Mouse (Mus musculus) heart, embryonic 13.5 days (tissue): ENCODE results near the gene Col13a1. TPM values are rescaled to one million over a fixed set of nuclear protein-coding genes. Genes with fewer than 3 reads are reported as not detected.

ENCODE experiments used
- ATAC-seq: fragments of 200-750 bp; cut with Nextera tagmentation; 2 replicates; pipeline ENCODE4 v1.8.0; 2017; ENCODE audit warnings: moderate TSS enrichment; ENCODE audit not compliant: insufficient number of reproducible peaks, low FRiP score, low TSS enrichment; ENCODE audit errors: extremely low read depth
- H3K27ac ChIP-seq: fragments of 300-500 bp; sonication (generic); replicated peaks from 2 replicates; pipeline ENCODE4 v1.5.1; 2015; ENCODE audit warnings: moderate library complexity, mild to moderate bottlenecking, inconsistent platforms
- H3K27me3 ChIP-seq: fragments of 300-500 bp; sonication (generic); replicated peaks from 2 replicates; pipeline ENCODE4 v1.6.1; 2015; ENCODE audit warnings: mild to moderate bottlenecking, inconsistent platforms
- H3K36me3 ChIP-seq: fragments of 300-500 bp; sonication (generic); 2 replicates; pipeline ENCODE4 v1.6.1; 2015; ENCODE audit warnings: mild to moderate bottlenecking, inconsistent platforms
- H3K4me1 ChIP-seq: fragments of 300-500 bp; sonication (generic); 2 replicates; pipeline ENCODE4 v1.6.1; 2015; ENCODE audit warnings: inconsistent platforms
- H3K4me2 ChIP-seq: fragments of 300-500 bp; sonication (generic); 2 replicates; pipeline ENCODE4 v1.6.1; 2015; ENCODE audit warnings: inconsistent platforms, mild to moderate bottlenecking, moderate library complexity
- H3K4me3 ChIP-seq: fragments of 300-500 bp; sonication (generic); 2 replicates; pipeline ENCODE4 v1.5.1; 2015; ENCODE audit warnings: moderate library complexity, mild to moderate bottlenecking, inconsistent platforms
- H3K9ac ChIP-seq: fragments of 300-500 bp; sonication (generic); 2 replicates; pipeline ENCODE4 v1.6.1; 2015; ENCODE audit warnings: inconsistent platforms, mild to moderate bottlenecking, moderate library complexity
- H3K9me3 ChIP-seq: fragments of 300-500 bp; sonication (generic); 2 replicates; pipeline ENCODE4 v1.6.1; 2016; ENCODE audit warnings: inconsistent platforms
- WGBS: fragments of 180-500 bp; shearing (Covaris S2); methylation state at CpG from one replicate; pipeline ENCODE4 v1.1.7; 2015; ENCODE audit warnings: mixed read lengths; 5-methylcytosine and 5-hydroxymethylcytosine counted together
- polyA plus RNA-seq: library from polyadenylated mRNA; unstranded; fragments of >200 nt; fragmentation: Nextera tagmentation; extraction: Ambion mirVana; gene quantifications from 2 replicates; pipeline ENCODE4 v1.2.1, GENCODE M21; 2015

The Col13a1 gene
- polyA plus RNA-seq, 1 experiment from 2014 or later = 12.5 TPM

- Histone ChIP-seq H3K9ac (peak overlapping the region; percentile 34; the same call in 1 of the 2 replicates), H3K4me1 (peaks cover 53% of the 10 kb centered on the region), H3K4me3 (peak overlapping the region; percentile 23), H3K9me3 (no peaks in the 10 kb centered on the region), H3K27ac (peak overlapping the region; percentile 77), H3K4me2 (peak overlapping the region; percentile 61), H3K27me3 (no peaks in the 10 kb centered on the region), H3K36me3 (no peaks in the 10 kb centered on the region)
- WGBS = 5% methylated on average over 24 of the region's 24 CpGs
- peak; percentile 21 for ATAC-seq
Measured at GRCm38 (mm10) chr10:61928725-61929651, 49.9 kb downstream of the Col13a1 start.

DNA sequence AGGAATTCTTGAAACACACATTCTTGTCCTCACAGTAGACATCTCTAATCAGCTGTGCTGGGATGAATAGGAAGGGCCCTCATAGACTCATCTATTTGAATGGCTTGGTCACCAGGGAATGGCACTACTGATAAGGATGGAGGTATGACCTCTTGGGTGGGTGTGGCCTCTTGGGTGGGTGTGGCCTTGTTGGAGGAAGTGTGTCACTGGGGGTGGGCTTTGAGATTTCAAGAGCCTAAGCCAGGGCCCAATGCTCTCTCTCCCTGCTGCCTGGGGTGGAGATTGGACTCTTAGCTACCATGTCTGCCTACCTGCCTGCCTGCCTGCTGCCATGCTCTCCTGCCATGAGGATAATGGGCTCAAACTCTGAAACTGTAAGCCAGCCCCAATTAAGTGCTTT is 53.2 kb downstream of the Col13a1 start:
- Histone ChIP-seq H3K9ac (no peak overlapping the region), H3K27me3 (no peaks in the 10 kb centered on the region), H3K9me3 (no peaks in the 10 kb centered on the region), H3K4me3 (no peak overlapping the region), H3K4me2 (no peak overlapping the region), H3K36me3 (no peaks in the 10 kb centered on the region), H3K4me1 (peaks cover 63% of the 10 kb centered on the region), H3K27ac (no peak overlapping the region)
- ATAC-seq = no peak

DNA sequence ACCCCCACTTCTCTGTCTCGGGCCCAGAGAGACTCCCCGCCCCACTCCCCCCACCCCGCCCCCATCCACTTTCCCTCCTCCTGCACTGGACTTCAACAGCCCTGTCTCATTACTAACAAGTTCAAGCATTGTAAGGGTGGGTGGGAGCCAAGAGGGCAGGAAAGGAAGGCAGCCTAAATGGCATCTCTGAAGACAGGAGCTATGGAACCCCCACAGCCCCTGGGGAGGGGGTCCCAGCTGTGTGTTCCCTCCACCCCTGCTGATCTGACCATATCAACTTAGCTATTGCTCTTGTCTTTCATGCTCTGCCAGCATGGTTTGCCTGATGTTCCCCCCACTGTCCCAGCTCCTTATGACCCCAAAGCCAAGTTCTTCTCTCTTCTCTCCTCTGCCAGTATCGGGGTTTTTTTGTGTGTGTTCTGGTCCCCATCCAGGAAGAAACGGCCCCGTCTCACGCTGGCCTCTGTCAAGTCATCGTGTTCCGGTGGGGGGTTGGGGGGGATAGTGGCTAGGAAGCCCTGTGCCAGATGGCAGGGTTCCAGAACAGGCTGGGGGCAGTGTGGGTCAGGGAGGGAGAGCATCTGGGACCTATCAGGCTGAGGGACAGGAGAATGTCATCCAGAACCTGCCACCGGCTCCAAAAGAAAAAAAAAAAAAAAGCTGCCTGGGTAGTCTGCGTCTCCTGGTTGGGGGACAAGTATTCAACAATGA is 58.1 kb downstream of the Col13a1 start:
- WGBS = 6% methylated on average over 11 of the region's 11 CpGs

DNA sequence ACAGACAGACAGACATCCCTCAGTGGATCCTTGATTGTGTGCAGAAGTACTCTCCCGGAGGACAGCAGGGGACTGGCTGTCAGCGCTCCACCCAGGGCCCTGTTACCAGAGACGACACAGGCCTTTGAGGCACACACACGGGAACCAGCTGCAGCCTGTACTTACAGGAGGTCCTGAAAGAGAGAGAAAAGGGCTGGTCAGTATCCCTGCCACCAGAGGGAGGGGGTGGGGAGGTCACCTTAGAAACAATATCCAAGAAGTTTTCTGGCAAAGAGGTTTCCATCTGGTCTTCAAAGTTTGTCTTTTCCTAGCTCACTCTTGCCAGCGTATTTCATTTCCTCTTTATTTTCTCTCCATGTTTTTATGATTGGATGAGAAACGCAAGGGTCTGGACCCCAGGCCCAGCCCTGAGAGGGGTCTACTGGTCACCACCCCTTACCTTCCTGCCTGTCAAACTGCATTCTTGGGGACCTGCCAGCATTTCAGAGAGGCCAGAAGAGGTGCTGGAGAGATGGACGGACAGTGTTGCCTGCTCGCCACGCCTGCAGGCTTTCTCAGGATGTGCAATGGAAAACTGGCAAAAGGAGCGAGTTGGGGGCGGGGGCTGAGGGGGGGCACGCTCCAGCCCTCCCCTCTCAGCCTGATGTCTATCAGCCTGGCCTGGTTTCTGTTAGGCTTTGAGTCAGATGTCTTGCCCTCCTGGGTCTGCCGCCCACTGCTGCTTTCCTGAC is 58.8 kb downstream of the Col13a1 start:
- H3K4me3 ChIP-seq = peak overlapping the region; percentile 24; the same call in 1 of the 2 replicates
- H3K4me2 ChIP-seq = peak overlapping the region; percentile 58
- peak overlapping the region; percentile 69 for H3K9ac ChIP-seq
- H3K36me3 ChIP-seq = peaks cover 20% of the 10 kb centered on the region
- WGBS = 12% methylated on average over 13 of the region's 13 CpGs
- ATAC-seq = peak; percentile 59; the same call in 1 of the 2 replicates
- peaks cover 47% of the 10 kb centered on the region for H3K4me1 ChIP-seq
- H3K9me3 ChIP-seq = peaks cover 8% of the 10 kb centered on the region
- no peaks in the 10 kb centered on the region for H3K27me3 ChIP-seq
- H3K27ac ChIP-seq = peak overlapping the region; percentile 93

More for the DNA sequence above, 58.1 kb downstream of the Col13a1 start:
- peak overlapping the region; percentile 58 for H3K4me2 ChIP-seq
- H3K9me3 ChIP-seq = peaks cover 1% of the 10 kb centered on the region
- ATAC-seq = peak; percentile 59; the same call in 1 of the 2 replicates
- peak overlapping the region; percentile 69 for H3K9ac ChIP-seq
- no peaks in the 10 kb centered on the region for H3K27me3 ChIP-seq
- peaks cover 47% of the 10 kb centered on the region for H3K4me1 ChIP-seq
- peaks cover 13% of the 10 kb centered on the region for H3K36me3 ChIP-seq
- H3K4me3 ChIP-seq = peak overlapping the region; percentile 24; the same call in 1 of the 2 replicates
- peak overlapping the region; percentile 93 for H3K27ac ChIP-seq

DNA sequence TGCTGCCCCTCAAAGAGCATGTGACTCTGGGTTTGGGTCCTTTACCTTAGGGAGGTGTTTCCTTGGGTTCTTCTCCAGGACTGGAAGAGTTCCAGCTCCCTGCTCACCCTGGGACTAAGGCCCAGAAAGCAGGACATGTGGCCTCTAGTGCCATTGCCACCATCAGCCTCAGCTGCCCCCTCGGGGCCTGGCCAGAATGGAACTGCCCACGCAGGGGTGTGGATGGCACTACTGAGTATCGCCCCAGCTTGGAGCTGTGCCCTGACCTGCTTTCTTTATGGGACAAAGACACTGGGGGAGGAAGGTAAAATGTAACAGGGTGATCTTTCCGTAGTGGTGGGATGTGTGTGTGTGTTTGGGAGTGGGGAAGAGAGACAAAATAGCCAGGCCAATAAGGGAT is 59.4 kb downstream of the Col13a1 start:
- Histone ChIP-seq H3K9ac (peak overlapping the region; percentile 69), H3K4me2 (peak overlapping the region; percentile 58; the same call in 1 of the 2 replicates), H3K9me3 (peaks cover 13% of the 10 kb centered on the region), H3K27ac (peak overlapping the region; percentile 93), H3K4me1 (peaks cover 47% of the 10 kb centered on the region), H3K27me3 (no peaks in the 10 kb centered on the region), H3K4me3 (no peak overlapping the region), H3K36me3 (peaks cover 25% of the 10 kb centered on the region)
- WGBS = 61% methylated on average over 4 of the region's 4 CpGs
- ATAC-seq = no peak

DNA sequence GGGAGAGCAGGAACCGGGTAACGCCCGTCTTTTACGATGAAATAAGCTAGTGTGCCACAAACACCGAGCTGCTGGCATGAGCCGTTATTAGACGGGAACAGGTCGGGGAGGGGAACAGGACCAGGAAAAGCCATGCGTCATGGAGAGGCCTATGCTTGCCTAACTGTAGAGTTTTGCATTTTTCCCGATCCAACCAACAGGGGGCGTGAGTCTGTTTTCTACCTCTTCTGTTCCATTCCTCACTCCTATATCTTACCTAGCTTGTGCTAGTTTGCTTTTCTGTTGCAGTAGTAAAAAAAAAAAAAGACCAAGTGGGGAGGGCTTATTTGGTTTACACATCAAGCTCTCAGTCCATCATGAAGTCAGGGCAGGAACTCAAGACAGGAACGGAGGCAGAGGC is 61.8 kb downstream of the Col13a1 start:
- H3K9ac ChIP-seq = no peak overlapping the region
- H3K27ac ChIP-seq = no peak overlapping the region
- no peak overlapping the region for H3K4me2 ChIP-seq

GRCm38 (mm10) chr10:61911770-61912169 is 67.1 kb downstream of the Col13a1 start:
- Histone ChIP-seq H3K4me1 (peaks cover 3% of the 10 kb centered on the region), H3K27ac (no peak overlapping the region), H3K36me3 (peaks cover 28% of the 10 kb centered on the region), H3K4me2 (no peak overlapping the region), H3K9ac (no peak overlapping the region), H3K4me3 (no peak overlapping the region), H3K27me3 (no peaks in the 10 kb centered on the region), H3K9me3 (peaks cover 23% of the 10 kb centered on the region)
- WGBS = 61% methylated on average over 4 of the region's 4 CpGs
- no peak for ATAC-seq

More for the DNA sequence above, 61.8 kb downstream of the Col13a1 start:
- Histone ChIP-seq H3K36me3 (peaks cover 25% of the 10 kb centered on the region), H3K4me3 (no peak overlapping the region), H3K4me1 (peaks cover 34% of the 10 kb centered on the region), H3K9me3 (peaks cover 17% of the 10 kb centered on the region), H3K27me3 (no peaks in the 10 kb centered on the region)
- 90% methylated on average over 12 of the region's 12 CpGs for WGBS
- ATAC-seq = no peak

DNA sequence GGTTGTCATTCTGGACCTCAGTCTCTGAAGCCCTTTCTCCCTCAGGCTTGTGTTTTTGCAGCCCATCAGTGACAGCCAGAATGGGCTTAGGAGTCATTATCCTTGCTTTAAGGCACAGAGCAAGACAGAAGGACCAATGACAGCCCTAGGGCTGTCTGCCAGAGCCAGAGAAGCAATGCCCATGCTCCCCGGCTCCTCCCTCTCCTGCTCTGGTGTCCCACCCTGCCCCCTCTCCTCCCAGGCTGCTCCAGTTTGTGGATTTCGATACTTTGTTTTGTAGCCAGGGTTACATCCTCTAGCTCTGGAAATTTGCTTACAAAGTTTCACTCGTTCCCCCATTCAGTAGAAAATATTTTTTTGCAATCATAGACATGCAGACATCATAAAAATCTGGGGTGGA is 69.9 kb downstream of the Col13a1 start:
- Histone ChIP-seq H3K27me3 (no peaks in the 10 kb centered on the region), H3K27ac (no peak overlapping the region), H3K4me3 (no peak overlapping the region), H3K4me2 (no peak overlapping the region), H3K9me3 (peaks cover 10% of the 10 kb centered on the region; the same call in 1 of the 2 replicates), H3K4me1 (peaks cover 22% of the 10 kb centered on the region), H3K36me3 (peaks cover 16% of the 10 kb centered on the region; the same call in 1 of the 2 replicates), H3K9ac (no peak overlapping the region)
- WGBS = 77% methylated on average over 3 of the region's 3 CpGs
- ATAC-seq = no peak

DNA sequence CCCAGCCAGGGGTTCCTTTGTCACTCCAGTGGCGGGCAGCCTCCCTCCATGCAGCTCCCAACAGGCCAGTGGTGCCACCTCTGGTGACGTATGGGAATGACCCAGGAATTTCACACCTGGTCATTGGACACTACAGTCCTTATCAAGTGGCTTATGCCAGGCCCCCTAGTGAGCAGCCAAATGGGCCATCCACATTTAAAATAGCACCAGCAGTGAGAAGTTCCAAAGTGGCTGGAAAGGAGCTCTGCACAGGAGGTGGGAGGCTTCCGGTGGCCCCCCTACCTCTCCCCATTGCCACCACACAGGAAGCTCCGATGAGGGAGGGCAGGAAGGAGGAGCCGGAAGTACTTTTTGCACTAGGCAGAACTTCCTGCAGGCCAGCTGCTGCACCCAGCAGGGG is 72.7 kb downstream of the Col13a1 start:
- peaks cover 6% of the 10 kb centered on the region; the same call in 1 of the 2 replicates for H3K9me3 ChIP-seq
- H3K4me3 ChIP-seq = no peak overlapping the region
- H3K9ac ChIP-seq = no peak overlapping the region
- peaks cover 16% of the 10 kb centered on the region; the same call in 1 of the 2 replicates for H3K36me3 ChIP-seq
- no peak for ATAC-seq
- 14% methylated on average over 5 of the region's 5 CpGs for WGBS
- H3K27ac ChIP-seq = peak overlapping the region; percentile 63
- H3K4me2 ChIP-seq = peak overlapping the region; percentile 28
- peaks cover 22% of the 10 kb centered on the region for H3K4me1 ChIP-seq
- no peaks in the 10 kb centered on the region for H3K27me3 ChIP-seq

DNA sequence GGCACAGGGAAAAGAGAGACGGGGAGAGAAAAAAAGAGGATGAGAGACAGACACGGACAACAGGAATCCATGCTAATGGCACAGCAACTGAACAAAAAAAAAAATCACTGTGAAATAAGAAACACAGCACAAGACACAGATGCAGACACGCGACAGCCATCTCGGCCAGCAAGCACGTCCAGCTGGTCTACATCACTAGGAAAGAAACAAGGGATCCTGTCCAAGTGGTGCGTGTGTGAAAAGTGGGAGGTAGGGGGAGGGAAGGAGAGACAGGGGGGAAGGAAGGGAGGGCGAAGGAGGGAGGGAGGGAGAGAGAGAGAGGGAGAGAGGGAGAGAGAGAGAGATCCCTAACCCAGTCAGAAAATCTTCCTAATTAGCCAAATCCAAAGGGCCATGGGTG is 73.6 kb downstream of the Col13a1 start:
- peaks cover 6% of the 10 kb centered on the region; the same call in 1 of the 2 replicates for H3K9me3 ChIP-seq
- H3K4me3 ChIP-seq = no peak overlapping the region
- peaks cover 22% of the 10 kb centered on the region for H3K4me1 ChIP-seq
- H3K9ac ChIP-seq = peak overlapping the region; percentile 6; the same call in 1 of the 2 replicates
- peaks cover 16% of the 10 kb centered on the region; the same call in 1 of the 2 replicates for H3K36me3 ChIP-seq
- no peak overlapping the region for H3K4me2 ChIP-seq
- ATAC-seq = no peak
- WGBS = 39% methylated on average over 8 of the region's 8 CpGs
- H3K27me3 ChIP-seq = no peaks in the 10 kb centered on the region
- H3K27ac ChIP-seq = peak overlapping the region; percentile 63
